Mouse (Mus musculus) kidney, postnatal 4 days (tissue): ENCODE measurements around the gene Ppip5k1.
A peak's percentile ranks its signal among the peaks of the same experiment; 100 is the strongest.

Experiments
- DNase-seq, 2 experiments: peaks; one replicate each; pipeline ENCODE4 v3.0.0; 2021; ENCODE audit warnings: mixed read lengths in 2 of 2

Gene Ppip5k1

DNA sequence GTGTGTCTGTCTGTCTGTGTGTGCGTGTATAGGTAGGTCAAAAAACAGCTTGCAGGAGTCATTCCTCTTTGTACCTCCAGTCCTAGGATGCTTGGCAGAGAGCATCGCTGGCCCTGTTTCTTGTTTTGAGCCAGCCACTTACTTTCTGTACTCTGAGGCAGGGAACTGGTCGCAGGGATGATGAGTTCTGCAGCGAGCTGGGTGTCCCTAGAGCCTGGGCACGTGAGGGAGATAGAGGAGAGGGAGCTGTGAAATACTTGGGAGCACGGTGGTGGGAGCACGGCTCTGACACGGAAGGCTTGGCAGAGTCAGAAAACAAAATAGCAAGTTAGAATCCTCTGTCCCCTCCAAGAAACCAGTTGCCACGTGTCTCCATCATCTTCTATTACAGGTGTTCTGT is 57.5 kb downstream of the Ppip5k1 start:
- no peak for DNase-seq

DNA sequence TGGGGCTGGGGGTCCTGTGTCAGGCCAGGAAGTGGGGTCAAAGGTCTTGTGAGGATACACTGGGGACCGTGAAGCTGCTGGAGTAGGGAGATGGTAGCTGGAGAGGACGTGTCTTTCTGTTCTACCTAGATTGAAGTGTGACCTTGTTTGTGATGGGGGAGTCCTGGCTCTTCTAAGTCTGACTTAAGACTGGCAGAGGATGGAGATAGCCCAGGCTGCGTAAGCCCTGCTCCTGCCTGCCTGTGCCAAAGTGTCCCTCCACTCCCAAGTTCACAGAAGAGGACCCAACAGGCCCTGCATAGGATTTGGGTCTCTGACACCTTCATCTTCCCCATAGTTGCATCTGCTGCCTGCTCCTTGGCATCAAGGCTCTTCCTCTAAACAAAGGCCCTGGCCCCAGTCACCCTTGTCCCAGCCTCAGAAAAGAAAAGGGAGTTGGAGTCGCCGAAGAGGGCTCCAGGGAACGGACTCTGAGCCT is 58.4 kb downstream of the Ppip5k1 start:
- DNase-seq: no peak

DNA sequence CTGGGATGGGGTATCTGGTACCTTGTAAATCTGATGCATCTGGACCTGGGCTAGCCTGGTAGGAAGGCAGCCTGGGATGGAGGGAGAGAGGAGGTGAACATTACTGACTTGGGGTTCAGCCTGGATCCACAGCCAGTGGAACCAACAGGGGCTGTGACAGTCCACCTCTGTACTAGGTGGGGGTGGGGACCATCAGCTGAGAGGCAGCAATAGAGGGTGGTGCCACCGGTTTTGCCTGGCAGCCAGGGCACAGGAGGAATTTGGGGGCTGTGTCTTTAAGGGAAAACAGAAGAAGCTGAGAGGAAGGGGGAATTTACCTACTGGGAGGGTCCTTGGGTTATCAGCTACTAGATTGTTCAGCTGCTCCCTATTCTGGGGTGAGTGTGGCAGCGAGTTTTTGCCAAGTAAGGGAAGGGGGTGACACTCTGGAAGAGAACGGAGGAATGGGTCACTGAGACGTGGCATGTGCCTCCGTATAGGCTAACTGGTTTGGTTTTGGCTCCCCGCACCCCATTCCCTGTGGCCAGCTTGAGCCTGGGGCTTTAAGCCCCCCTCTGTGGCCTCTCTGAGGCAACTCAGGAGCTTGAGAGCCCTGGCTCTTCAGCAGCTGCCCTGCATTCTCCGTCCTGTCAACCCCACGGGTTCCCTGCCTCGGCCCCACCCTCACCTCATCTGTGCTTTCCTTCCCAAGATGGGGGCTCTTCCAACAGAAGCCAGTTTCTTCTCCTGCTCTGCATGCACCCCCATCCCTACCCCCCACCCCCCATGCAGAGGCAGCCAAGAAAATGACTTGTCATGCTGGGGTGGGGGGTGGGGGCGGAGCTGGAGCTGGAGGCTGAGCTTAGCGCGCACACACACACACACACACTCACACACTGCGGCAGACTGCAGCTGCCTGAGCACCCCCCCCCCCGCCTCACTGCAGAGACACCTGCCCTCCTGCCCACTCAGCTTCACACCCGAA is 59.3 kb downstream of the Ppip5k1 start:
- DNase-seq: peak; percentile 41 to 43

DNA sequence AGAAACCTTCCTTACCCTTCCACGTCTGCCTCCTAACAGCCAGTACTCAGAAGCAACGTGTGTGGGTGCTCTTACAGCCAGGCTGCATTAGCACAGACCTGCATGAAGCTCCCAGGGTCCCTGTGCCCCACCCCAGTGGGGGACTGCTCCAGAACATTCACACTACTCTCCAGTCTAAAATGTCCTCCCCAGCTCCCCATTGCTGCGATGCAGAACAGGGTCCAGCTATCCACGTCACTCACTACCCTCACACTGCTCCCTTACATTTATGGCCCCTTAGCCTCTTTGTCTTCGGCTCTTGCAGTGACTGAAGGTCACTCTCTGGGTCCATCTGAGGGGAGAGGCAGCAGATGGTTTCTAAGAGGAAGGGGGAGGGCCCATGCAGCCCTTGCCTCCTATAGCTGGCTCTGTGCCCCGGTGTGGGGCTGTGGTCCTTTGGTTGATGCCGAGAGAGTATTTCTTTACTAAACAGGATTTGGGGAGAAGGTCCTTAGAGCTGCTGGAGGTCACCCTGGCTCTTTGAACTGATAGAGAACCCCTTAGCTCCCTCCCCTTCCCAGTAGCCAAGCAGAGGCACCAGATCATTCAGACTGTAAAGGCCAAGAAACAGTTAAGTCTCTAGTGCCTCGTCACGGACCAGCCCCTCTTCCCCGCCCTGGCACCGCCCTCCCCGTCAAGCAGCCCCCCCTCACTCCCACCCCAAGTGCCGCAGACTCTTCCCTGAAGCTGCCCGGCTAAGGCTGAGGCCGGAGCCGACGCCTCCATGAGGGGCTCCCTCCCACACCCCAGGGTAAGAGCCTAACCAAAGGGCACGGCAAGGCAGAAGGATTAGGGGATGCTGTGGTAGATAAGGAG is 60.2 kb downstream of the Ppip5k1 start:
- peak; percentile 71 to 79 for DNase-seq

DNA sequence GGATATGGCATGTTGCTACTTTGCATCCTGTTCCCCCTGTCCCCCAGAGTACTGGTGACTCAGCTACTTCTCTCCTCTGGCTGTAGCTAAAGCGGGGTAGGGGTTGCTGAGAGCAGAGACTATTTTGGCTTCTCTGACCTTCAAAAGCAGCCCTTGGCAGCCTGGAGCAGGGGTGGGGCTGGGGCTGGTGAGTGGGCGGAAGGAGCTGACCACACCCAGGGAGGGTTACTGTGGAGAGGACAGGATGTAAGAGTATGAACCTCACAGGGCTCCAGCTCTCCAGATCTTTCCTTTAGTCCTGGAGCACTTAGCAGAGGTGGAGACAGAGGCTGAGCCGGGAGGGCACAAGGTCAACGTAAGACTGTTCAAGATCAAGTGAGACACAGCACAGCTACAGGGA is 61.0 kb downstream of the Ppip5k1 start:
- peak; percentile 31 to 54 for DNase-seq

DNA sequence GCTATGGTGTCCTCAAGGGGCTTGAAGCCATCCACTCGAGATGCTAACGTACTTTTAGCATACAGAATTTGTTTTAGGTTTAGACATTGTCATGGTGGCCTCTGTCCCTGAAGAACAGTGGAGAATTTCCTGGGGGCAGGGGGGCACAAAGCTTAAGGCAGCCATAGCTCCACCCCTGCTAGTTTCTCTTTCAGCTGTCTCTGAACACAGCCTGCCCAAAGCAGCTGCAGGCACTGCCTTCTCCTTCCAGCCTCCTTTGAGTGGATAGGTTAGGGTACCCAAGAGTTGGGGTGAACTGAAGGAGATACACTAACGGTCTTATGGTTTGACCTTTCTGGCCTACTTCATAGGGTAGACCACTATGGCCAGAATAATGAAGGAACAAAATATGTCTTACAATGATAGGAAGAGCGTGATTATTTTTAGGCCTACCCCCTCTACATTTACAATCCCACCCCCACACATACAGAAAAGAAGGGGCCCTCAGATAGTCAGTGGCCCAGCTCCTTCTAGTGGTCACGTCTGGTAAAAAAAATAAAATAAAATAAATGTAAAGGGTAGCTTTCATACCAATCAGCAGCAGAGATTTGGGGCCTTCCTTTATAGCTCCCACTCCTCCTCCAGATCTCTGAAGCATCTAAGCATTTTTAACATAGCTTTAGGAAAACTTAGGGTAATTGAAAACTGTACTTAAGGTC is 62.7 kb downstream of the Ppip5k1 start:
- DNase-seq: no peak

DNA sequence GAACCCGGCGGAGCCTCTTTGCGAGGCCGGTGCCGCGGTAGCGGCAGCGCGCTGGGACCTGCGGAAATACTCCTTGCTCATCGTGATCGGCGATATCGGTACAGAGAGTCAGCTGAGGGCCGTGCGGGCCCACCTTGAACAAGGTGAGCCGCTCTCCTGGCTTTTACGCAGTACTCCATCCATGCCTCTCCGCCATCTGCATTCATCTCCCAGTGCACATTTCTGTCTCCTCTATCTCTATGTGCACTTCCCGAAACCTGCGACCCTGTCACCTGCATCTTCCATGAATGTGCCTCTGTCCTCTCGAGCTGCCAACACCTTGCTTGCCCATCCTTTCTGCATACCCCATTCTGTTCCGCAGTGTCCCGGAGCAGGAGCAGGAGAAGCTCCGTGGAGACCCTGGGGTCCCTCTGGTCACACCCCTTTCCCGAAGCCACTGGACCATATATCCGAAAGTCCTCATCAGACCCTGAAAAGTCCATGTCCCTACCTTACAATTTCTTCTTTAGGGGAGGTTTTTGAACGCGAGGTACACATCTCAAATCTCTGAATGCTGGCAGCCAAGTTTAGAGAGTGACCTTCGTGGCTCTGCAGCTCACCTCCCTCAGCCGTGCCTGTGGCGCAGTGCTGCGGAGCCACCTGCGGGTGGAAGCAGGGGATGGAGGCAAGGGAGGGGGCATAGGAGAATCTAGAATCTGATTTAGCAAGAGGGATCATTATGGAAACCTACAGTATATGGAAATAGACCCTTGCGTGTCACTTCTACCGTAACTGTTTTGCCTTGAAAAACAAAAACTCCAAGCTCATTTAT is 65.3 kb downstream of the Ppip5k1 start:
- DNase-seq: no peak

DNA sequence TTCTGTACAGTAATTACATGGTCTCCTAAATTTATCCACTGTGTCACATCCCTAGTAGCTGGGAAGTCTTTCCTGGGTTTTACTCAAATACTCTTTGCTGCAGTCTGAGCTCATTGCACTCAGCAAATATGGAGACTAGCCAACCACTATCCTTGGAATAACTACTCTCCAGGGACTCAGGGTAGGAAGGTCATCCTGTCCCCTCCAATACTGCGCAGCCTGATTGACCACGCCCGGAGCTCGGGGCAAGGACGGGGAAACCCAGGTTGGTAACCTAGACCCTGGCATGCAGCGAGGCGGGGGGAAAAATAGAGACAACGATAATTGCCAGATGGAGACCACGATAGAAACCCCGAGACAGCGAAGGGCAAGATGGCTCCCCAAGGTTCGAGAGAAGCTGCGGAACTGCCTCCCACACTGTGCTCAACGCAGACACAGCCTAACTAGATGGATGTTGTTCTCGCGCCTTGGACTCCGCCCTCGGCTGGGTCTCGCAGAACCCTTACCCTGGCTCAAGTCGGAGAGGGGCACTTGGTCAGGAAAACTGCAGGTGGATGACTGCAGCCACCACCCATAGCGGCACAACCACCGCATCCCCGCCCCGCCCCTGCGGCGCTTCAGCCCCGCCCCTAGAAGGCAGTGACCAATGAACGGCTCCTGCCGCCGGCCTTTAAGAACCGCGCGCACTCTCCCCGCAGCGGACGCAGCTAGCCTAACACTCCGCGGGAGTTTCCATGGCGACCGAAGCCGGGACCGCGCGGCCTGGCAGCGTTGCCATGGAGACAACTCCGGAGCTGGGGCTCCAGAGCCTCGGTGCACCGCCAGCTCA is 66.1 kb downstream of the Ppip5k1 start, which contains the start of gene Map1a:
TSS of gene Map1a (plus strand) at position 700 of the 829 bp plus-strand sequence.
- peak; percentile 92 to 95 for DNase-seq

DNA sequence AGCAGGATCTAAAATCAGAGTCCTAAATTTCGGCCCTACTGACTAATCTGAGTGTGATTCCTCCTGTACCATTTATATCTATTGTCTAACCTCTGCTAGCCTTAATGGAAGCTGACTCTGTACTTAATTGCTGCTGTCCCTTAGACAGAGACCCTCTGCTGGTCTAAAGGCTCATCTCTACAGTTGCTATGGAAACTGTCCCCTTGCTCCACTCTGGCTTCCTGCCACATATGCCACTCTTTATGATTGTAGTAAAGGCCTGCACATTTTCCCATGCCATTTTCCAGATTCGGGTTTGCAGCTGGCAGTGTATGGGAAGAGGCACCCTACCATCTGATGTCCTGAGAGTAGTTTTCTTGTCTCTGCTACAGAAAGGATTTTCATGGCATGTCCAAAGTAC is 67.3 kb downstream of the Ppip5k1 start:
- DNase-seq: no peak

DNA sequence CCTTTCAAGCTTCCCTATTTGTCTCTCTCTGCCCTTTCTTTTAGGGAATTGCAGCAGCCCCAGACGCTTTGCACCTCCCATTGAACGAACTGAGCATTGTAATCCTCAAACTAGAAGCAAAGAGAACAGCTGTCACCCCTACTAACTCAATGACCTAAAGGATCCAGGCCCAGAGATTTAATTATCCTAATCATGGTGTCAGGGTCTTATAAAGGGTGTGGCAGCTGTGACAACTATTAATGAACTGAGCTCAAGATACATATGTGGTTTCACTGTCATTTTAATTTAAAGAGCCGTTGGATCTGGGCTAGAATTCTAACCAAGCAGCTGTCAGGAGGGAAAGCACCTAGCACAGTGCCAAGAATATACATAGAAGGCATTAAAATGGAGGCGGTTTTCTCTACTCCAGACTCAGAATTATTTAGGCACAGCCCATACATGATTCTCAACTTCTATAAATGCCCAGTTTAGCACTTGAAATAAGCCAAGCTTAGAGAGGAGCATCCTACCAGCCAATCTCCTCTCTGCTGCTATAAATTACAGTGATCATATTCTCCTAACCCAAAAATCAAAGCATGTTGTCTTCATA is 83.2 kb downstream of the Ppip5k1 start:
- DNase-seq: no peak

DNA sequence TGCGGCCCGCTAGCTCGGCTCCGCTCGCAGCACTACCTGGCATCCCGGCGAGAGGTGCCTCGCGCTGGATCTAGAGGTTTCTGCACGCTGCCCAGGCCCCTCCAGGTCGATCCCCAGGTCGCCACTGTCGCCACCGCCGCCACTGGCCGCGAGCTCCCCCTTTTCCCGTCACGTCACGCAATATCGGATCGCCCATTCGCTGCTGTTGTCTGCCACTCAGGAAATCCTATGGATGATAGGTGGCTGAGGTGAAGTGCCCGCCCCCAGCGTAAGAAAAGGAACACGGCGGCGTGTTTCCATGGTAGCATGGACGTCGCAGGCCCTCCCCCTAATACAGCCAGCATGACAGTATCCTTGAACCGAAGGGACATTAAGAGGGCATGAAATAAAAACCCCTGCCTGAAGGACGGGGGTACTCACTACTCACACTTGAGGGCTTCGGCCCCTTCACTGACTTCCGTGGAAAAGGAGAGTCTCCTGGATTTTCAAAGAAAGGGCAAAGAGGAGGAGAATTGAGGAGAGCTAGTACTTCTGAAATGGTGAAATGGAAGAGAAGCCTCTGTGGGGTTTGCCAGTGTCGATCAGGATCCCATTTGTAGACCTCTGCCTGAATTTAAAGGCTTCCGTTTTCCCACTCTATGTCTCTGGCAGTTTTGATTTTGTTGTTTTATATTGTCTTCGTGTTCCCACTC is 83.8 kb downstream of the Ppip5k1 start, which contains the start of gene Trp53bp1:
TSS of gene Trp53bp1 (minus strand) at position 172 of the 692 bp plus-strand sequence.
- DNase-seq: peak; percentile 96 to 97

DNA sequence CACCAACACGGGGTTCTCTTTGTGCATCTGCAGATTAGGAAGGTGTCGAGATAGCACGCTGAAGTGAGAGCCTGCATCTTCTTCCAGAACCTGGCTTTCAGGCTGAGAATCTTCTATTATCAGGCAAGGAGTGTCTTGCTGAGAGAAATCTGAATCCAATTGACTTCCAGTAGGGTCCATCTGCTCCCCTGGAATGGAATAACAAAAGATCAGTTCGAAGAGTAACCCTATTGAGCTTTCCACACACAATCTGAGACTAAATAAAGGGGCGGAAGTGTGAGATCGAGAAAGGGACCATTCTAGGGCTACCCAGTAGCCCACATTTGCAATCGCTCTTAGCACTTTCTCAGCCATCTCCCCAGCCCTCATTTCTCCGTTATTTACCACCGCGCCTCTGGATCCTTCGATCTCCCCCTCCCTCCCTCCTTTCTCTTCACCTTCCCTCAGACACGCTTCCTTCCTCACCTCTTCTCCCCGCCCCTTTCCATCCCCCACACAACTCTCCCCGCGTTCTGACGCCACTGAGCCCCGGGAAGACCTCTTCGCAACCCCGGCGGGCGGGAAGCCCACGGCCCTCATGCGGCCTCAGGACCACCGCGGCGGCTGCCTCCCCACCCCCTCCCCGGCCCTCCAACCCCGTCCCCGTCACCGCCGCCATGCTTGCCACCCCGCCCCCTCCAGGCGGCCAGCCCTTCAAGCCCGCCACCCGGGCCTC is 84.5 kb downstream of the Ppip5k1 start:
- no peak for DNase-seq

DNA sequence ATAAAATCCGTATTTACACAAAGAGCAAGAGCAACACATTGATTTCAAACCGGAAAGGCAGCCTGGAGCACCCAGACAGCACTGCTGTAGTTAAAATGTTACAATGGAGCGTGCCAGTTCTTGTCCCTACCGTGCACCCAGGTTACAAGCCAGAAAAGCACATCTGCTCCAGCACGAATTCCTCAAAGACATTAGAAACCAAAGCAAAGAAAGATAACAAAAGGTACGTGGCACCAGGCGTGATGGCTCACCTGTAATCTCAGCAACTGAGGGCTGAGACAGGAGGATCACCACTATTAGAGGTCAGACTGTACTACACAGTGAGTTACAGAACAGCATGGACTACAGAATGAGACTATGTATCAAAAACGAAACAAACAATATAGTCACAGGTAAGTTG is 86.8 kb downstream of the Ppip5k1 start:
- DNase-seq: no peak
